Mouse (Mus musculus): Measurements from ENCODE around the gene Gas6. TPM values are rescaled to one million over a fixed set of nuclear protein-coding genes. Genes with fewer than 3 reads are reported as not detected.

The Gas6 gene
- polyA plus RNA-seq, 1 experiment from 2014 or later, result 12.4 TPM

DNA sequence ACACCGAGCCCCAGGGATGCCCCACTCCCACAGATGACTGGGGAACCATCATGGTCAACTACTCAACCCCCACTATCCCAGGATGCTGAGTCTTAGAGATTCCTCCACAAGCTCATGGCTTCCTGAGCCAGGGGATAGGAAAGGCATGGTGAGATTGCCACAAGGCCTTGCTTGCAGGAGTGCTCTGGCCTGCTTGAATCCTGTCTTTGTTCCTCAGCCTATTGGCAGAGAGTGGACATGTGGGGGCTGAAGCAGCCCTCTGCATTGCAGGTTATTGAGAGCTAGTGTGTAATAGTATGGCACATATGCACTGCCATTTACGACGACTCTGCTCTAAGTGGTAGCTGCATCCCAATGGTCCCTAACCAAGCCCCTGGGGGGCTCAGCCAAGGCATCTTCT is 36.1 kb upstream of the Gas6 start:
- H3K9me3 ChIP-seq (replicated peaks; ENCODE audit: control insufficient read depth, low read length), result peaks cover 6% of the 10 kb centered on the region; the same call in 1 of the 2 replicates
- H3K4me1 ChIP-seq (ENCODE audit: control insufficient read depth, insufficient read depth, low read length), result peaks cover 28% of the 10 kb centered on the region
- H3K4me2 ChIP-seq, result no peak overlapping the region
- no peak; the same call in 1 of the 2 replicates for ATAC-seq (replicated peaks; ENCODE audit: insufficient number of reproducible peaks, low FRiP score, low TSS enrichment)
- H3K4me3 ChIP-seq (ENCODE audit: low read depth, low read length), result no peak overlapping the region
- WGBS (ENCODE audit: insufficient replicate concordance), result 75% methylated on average over 3 of the region's 3 CpGs
- no peaks in the 10 kb centered on the region for H3K27me3 ChIP-seq (ENCODE audit: control insufficient read depth, insufficient read depth, low read length)
- H3K36me3 ChIP-seq (ENCODE audit: control insufficient read depth, insufficient read depth, low read length), result no peaks in the 10 kb centered on the region
- peak overlapping the region; percentile 50; the same call in 1 of the 2 replicates for H3K27ac ChIP-seq (ENCODE audit: low read depth, low read length)
- no peak overlapping the region for H3K9ac ChIP-seq (ENCODE audit: low read depth, low read length)

GRCm38 (mm10) chr8:13529891-13530316 is 35.6 kb upstream of the Gas6 start:
- no peak; the same call in 1 of the 2 replicates for ATAC-seq (replicated peaks; ENCODE audit: insufficient number of reproducible peaks, low FRiP score, low TSS enrichment)
- no peak overlapping the region for H3K4me2 ChIP-seq

DNA sequence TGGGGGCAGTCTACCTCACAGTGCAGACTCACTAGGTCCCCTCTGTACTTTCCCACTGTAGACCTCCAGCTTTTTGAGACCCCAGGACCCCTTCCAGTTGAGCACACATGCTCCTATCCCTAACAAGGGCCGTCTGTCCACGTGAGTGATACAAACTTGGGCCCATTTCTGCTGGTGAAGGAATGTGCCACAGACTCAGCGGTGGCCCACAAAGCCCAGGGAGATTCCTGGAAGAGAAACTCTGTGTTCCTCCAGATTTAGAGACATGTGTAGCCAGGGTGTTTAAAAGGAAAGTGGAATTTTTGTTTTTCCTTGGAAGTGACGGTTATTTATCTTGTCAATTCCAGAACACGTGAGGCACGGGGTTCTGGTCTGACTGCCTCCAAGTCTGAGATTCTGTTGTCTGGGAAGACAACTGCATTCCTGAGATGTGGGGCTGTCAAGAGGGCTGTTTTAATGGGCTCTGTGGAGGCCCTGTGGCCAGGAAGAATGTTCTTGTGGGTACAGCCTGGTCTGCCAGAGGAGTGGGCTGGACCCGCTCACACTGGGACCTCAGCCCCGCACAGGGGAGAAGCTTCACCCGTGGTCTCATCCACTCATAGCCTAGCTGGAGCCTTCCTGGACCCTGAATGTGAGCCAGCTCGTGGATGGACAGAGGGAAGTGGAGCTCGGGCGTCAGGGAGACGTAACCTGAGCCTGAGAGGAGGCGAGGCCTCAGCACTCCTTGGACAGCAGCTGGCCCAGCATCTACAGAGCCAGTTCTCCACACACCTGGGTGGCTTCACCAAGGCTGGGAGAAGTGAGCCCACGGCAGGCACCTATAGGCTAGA is 34.9 kb upstream of the Gas6 start:
- Histone ChIP-seq H3K4me1 (ENCODE audit: control insufficient read depth, insufficient read depth, low read length) (peaks cover 28% of the 10 kb centered on the region), H3K9ac (ENCODE audit: low read depth, low read length) (no peak overlapping the region), H3K4me3 (ENCODE audit: low read depth, low read length) (no peak overlapping the region), H3K36me3 (ENCODE audit: control insufficient read depth, insufficient read depth, low read length) (no peaks in the 10 kb centered on the region), H3K27ac (ENCODE audit: low read depth, low read length) (no peak overlapping the region), H3K4me2 (no peak overlapping the region), H3K9me3 (replicated peaks; ENCODE audit: control insufficient read depth, low read length) (peaks cover 6% of the 10 kb centered on the region; the same call in 1 of the 2 replicates), H3K27me3 (ENCODE audit: control insufficient read depth, insufficient read depth, low read length) (no peaks in the 10 kb centered on the region)
- ATAC-seq (replicated peaks; ENCODE audit: insufficient number of reproducible peaks, low FRiP score, low TSS enrichment), result no peak
- WGBS (ENCODE audit: insufficient replicate concordance), result 48% methylated on average over 15 of the region's 15 CpGs

More at GRCm38 (mm10) chr8:13529891-13530316, 35.6 kb upstream of the Gas6 start:
- Histone ChIP-seq H3K4me3 (ENCODE audit: low read depth, low read length) (no peak overlapping the region), H3K9ac (ENCODE audit: low read depth, low read length) (0 out of 2 replicates have a peak overlapping the region, but pooled peaks have one; percentile 3), H3K9me3 (replicated peaks; ENCODE audit: control insufficient read depth, low read length) (peaks cover 6% of the 10 kb centered on the region; the same call in 1 of the 2 replicates), H3K36me3 (ENCODE audit: control insufficient read depth, insufficient read depth, low read length) (no peaks in the 10 kb centered on the region), H3K27me3 (ENCODE audit: control insufficient read depth, insufficient read depth, low read length) (no peaks in the 10 kb centered on the region), H3K27ac (ENCODE audit: low read depth, low read length) (no peak overlapping the region), H3K4me1 (ENCODE audit: control insufficient read depth, insufficient read depth, low read length) (peaks cover 28% of the 10 kb centered on the region)
- WGBS (ENCODE audit: insufficient replicate concordance), result 52% methylated on average over 7 of the region's 7 CpGs

GRCm38 (mm10) chr8:13521392-13521791 is 27.1 kb upstream of the Gas6 start:
- no peak for ATAC-seq (replicated peaks; ENCODE audit: insufficient number of reproducible peaks, low FRiP score, low TSS enrichment)
- Histone ChIP-seq H3K9me3 (replicated peaks; ENCODE audit: control insufficient read depth, low read length) (no peaks in the 10 kb centered on the region), H3K4me3 (ENCODE audit: low read depth, low read length) (no peak overlapping the region), H3K27me3 (ENCODE audit: control insufficient read depth, insufficient read depth, low read length) (no peaks in the 10 kb centered on the region), H3K9ac (ENCODE audit: low read depth, low read length) (no peak overlapping the region), H3K27ac (ENCODE audit: low read depth, low read length) (no peak overlapping the region), H3K4me2 (no peak overlapping the region), H3K4me1 (ENCODE audit: control insufficient read depth, insufficient read depth, low read length) (0 out of 2 replicates have a peak, but pooled peaks cover 6% of the 10 kb centered on the region), H3K36me3 (ENCODE audit: control insufficient read depth, insufficient read depth, low read length) (no peaks in the 10 kb centered on the region)
- 39% methylated on average over 7 of the region's 7 CpGs for WGBS (ENCODE audit: insufficient replicate concordance)

GRCm38 (mm10) chr8:13520349-13520748 is 26.1 kb upstream of the Gas6 start:
- Histone ChIP-seq H3K9ac (ENCODE audit: low read depth, low read length) (no peak overlapping the region), H3K9me3 (replicated peaks; ENCODE audit: control insufficient read depth, low read length) (no peaks in the 10 kb centered on the region), H3K27ac (ENCODE audit: low read depth, low read length) (no peak overlapping the region), H3K4me3 (ENCODE audit: low read depth, low read length) (no peak overlapping the region), H3K4me1 (ENCODE audit: control insufficient read depth, insufficient read depth, low read length) (0 out of 2 replicates have a peak, but pooled peaks cover 6% of the 10 kb centered on the region), H3K4me2 (no peak overlapping the region), H3K27me3 (ENCODE audit: control insufficient read depth, insufficient read depth, low read length) (no peaks in the 10 kb centered on the region), H3K36me3 (ENCODE audit: control insufficient read depth, insufficient read depth, low read length) (no peaks in the 10 kb centered on the region)
- no peak for ATAC-seq (replicated peaks; ENCODE audit: insufficient number of reproducible peaks, low FRiP score, low TSS enrichment)
- 53% methylated on average over 6 of the region's 6 CpGs for WGBS (ENCODE audit: insufficient replicate concordance)

- 0 out of 2 replicates have a peak, but pooled peaks cover 6% of the 10 kb centered on the region for H3K4me1 ChIP-seq (ENCODE audit: control insufficient read depth, insufficient read depth, low read length)
- no peak overlapping the region for H3K9ac ChIP-seq (ENCODE audit: low read depth, low read length)
- no peak overlapping the region for H3K27ac ChIP-seq (ENCODE audit: low read depth, low read length)
- ATAC-seq (replicated peaks; ENCODE audit: insufficient number of reproducible peaks, low FRiP score, low TSS enrichment), result no peak
- H3K4me3 ChIP-seq (ENCODE audit: low read depth, low read length), result no peak overlapping the region
- no peaks in the 10 kb centered on the region for H3K27me3 ChIP-seq (ENCODE audit: control insufficient read depth, insufficient read depth, low read length)
- no peaks in the 10 kb centered on the region for H3K36me3 ChIP-seq (ENCODE audit: control insufficient read depth, insufficient read depth, low read length)
- H3K9me3 ChIP-seq (replicated peaks; ENCODE audit: control insufficient read depth, low read length), result no peaks in the 10 kb centered on the region
- no peak overlapping the region for H3K4me2 ChIP-seq
- 54% methylated on average over 9 of the region's 9 CpGs for WGBS (ENCODE audit: insufficient replicate concordance)
Observed at GRCm38 (mm10) chr8:13519503-13519902, 25.2 kb upstream of the Gas6 start.

DNA sequence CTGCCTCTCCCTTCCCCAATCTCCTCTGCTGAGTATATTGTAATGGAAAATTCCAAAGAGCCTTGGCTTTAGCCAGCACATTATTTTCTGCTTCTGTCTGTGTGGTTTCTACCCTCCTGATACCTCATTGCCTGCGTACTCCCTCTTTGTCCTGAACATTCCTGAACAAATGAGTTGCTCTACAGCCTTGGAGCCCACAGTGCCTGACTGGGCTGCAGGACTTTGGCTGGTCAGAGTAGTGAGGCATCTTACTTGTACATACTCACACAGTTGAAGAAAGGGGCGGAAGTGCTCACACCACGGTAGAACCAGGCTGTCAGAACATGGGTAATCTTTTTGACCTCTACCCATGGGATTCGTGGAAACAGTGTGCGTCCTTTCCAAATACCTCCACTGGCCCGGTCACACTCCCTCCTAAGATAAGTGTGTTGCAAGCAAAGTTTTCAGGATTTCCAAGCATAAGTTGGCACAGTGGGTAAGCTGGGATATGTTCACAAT is 23.0 kb upstream of the Gas6 start:
- Histone ChIP-seq H3K4me2 (no peak overlapping the region), H3K4me3 (ENCODE audit: low read depth, low read length) (no peak overlapping the region), H3K9ac (ENCODE audit: low read depth, low read length) (no peak overlapping the region), H3K9me3 (replicated peaks; ENCODE audit: control insufficient read depth, low read length) (no peaks in the 10 kb centered on the region), H3K4me1 (ENCODE audit: control insufficient read depth, insufficient read depth, low read length) (0 out of 2 replicates have a peak, but pooled peaks cover 6% of the 10 kb centered on the region), H3K36me3 (ENCODE audit: control insufficient read depth, insufficient read depth, low read length) (no peaks in the 10 kb centered on the region), H3K27me3 (ENCODE audit: control insufficient read depth, insufficient read depth, low read length) (no peaks in the 10 kb centered on the region), H3K27ac (ENCODE audit: low read depth, low read length) (no peak overlapping the region)
- ATAC-seq (replicated peaks; ENCODE audit: insufficient number of reproducible peaks, low FRiP score, low TSS enrichment), result no peak
- 74% methylated on average over 6 of the region's 6 CpGs for WGBS (ENCODE audit: insufficient replicate concordance)

DNA sequence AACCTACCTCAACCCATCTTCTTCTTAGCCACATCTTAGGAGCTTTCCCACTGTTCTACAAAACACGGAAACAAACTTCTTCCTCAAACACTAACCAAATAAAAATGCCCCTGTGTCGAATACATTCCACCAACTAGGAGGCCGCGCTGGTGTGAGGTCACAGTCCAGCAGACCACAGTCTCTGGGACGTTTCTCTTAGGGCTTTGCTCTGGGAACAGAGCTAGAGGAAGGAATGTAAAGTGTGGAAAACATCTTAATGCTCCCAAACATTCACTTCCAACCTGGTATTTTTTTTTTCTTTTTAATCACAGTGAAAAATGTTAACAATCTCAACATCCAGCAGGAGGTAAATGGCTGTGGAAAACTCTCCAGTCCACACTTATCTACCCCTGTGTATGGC is 22.4 kb upstream of the Gas6 start:
- no peak overlapping the region for H3K27ac ChIP-seq (ENCODE audit: low read depth, low read length)
- H3K4me1 ChIP-seq (ENCODE audit: control insufficient read depth, insufficient read depth, low read length), result 0 out of 2 replicates have a peak, but pooled peaks cover 6% of the 10 kb centered on the region
- 70% methylated on average over 5 of the region's 5 CpGs for WGBS (ENCODE audit: insufficient replicate concordance)
- H3K4me2 ChIP-seq, result no peak overlapping the region
- no peaks in the 10 kb centered on the region for H3K36me3 ChIP-seq (ENCODE audit: control insufficient read depth, insufficient read depth, low read length)
- no peaks in the 10 kb centered on the region for H3K27me3 ChIP-seq (ENCODE audit: control insufficient read depth, insufficient read depth, low read length)
- ATAC-seq (replicated peaks; ENCODE audit: insufficient number of reproducible peaks, low FRiP score, low TSS enrichment), result no peak
- no peaks in the 10 kb centered on the region for H3K9me3 ChIP-seq (replicated peaks; ENCODE audit: control insufficient read depth, low read length)
- H3K4me3 ChIP-seq (ENCODE audit: low read depth, low read length), result no peak overlapping the region
- no peak overlapping the region for H3K9ac ChIP-seq (ENCODE audit: low read depth, low read length)
